Mouse (Mus musculus) E14TG2a.4 (cell line): ENCODE data around the gene Ssu2.

Experiments used
- CTCF ChIP-seq: conservative IDR thresholded peaks from 2 replicates; pipeline ENCODE4 v1.5.1; 2014; ENCODE audit warnings: low read length
- POU5F1 ChIP-seq: IDR thresholded peaks from 2 replicates; pipeline ENCODE4 v1.6.1; 2014; ENCODE audit warnings: low read length, borderline replicate concordance

DNA sequence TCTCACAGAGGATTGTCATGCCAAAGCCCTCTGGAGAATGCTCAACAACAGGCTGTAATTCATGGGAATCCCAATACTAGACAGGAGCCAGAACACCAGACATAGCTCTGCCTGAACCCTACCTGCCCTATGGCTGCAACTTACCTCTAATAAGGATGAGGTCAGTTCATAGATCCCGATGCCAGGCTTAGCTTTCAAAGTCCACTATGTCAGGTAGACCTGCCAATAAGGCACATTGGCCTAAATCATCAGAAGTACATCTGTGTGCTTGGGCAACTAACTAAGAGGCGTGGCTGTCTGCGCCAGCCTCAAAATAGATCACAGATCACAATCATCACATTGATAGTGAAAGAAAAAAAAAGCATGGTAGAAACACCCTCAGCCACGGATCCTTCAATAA, 68.4 kb downstream of the Ssu2 start:
- TF ChIP-seq CTCF (no peak), POU5F1 (no peak)
